Mouse (Mus musculus) adrenal gland, postnatal 10 days (tissue): ENCODE data around the gene Rplp2. TPM values are rescaled to one million over a fixed set of nuclear protein-coding genes. Genes with fewer than 3 reads are reported as not detected.

ENCODE experiments used
- DNase-seq: peaks from one replicate; pipeline ENCODE4 v3.0.0; 2021; ENCODE audit warnings: mixed read lengths
- total RNA-seq, 2 experiments: library from RNA; stranded (reverse); gene quantifications; 2 replicates each; pipeline ENCODE4 v1.2.3; 2021

Rplp2 gene
- total RNA-seq, 2 experiments from 2014 or later = 1,282 to 1,421 TPM

DNA sequence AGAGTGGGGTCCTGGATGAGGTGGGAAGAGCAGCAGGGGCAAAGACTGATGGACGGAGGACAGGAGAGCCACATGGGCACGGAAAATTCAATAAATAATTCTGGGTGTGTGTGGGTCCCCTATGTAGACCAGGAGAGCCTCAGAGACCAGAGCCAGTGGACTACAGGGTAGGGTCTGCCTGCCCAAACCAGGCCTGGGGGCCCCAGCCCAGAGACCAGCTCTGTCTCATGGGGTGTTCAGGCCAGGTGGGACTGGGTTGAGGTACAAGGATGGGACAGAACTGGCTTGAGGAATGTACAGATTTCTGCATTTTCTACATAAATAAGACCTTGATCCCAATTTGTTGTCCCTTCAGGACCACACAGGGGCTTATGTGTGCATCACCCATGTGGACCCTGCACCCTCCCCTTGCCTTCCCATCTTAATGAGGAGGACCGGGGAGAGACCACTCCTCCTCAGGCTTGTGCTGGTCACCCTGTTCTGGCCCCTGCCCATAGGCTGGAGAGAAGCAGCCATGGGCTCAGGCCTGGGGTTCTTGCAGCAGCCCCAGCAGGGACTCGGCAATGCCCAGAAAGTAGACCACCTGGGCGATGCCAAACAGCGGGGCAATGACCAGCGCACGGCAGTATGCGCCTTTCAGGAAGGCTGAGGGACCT lies 16.5 kb upstream of the Rplp2 start:
- no peak for DNase-seq

DNA sequence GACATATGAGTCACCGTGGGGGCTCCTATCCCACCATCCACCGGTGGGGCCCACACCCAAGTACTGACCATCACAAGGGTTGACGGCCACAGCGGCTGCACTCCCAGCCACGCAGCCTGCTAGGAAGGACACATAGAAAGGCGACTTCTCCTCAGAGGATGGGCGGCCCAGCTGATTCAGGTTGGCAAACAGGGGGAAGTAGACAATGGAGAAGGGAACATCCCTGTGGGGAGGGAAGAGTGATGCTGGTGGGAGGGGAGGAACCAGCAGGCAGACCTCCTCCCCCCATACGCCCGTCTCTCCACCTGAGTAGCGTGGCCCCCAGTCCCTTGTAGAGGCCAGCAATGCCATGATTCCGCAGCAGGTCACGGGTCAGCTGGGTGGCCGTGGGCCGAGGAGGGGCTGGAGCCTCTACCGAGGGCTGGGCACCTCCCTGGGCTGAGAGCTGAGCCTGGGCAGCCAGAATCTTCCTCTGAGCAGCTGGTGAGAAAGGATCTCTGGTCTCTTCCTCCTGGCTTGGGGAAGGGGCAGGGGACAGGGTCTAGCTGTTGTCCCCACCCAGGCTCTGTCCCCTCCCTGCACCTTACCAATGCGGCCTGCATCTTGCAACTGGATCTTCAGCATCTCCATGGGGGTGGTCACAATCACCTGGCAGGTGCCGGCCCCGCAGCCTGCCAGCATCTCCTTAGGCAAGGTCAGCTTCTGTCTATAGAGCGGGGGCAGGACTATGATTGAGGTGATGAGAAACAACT lies 15.6 kb upstream of the Rplp2 start:
- no peak for DNase-seq

DNA sequence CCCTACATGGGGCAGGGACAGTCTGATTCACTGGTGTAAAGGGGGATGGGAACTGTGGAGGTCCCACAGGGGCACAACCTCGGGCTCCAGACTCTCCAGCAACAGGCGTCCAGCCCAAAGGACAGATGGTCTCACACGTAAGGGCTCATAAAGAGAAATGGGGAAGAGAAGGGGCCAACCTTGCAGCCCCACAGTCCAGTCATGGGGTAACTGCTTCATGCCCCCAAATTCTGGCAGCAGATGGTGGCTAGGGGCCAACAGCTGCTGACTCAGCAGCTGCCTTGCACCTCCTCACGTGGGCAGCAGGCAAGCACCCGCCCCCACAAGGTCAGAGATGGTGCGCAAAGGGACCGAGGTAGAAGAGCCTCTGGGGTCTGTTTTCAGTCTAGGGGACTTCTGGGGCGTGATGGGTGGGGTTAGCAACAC lies 15.0 kb upstream of the Rplp2 start:
- DNase-seq = peak; percentile 88

DNA sequence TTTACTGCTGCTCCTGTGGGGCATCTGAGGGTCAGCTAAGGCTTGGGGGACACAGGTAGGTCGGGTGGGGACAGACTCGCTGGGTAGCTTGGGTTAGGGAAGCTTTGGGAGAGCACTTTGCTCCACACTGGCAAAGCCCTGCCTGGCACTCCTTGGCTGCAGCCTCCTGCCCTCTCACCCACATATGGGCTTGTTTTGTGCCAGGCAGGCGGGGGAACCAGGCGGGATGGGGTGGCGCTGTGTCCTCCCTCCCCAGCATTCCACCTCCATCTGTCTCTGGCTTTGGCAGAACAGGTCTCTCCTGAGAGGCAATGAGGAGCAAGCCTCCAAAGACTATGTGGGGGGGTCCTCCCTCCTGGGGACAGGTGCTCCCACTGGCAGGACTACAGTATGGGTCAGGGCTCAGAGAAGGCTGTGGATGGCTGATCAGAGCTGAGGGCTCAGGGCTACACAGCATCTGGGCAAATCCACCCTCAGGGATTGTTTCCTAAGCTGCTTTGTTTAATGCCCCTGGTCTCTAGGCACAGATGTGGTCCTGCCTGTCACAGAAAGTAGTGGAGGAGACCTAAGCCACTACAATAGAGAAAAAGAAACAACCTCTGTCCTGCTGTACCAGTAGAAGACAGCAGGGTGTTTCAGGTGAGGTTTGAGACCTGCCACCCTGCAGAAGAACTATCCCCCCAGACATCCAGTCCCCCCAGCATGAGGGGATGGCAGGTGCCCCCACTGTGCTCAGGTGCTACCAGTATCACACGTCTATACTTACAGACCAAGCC lies 14.2 kb upstream of the Rplp2 start:
- DNase-seq = peak; percentile 87

DNA sequence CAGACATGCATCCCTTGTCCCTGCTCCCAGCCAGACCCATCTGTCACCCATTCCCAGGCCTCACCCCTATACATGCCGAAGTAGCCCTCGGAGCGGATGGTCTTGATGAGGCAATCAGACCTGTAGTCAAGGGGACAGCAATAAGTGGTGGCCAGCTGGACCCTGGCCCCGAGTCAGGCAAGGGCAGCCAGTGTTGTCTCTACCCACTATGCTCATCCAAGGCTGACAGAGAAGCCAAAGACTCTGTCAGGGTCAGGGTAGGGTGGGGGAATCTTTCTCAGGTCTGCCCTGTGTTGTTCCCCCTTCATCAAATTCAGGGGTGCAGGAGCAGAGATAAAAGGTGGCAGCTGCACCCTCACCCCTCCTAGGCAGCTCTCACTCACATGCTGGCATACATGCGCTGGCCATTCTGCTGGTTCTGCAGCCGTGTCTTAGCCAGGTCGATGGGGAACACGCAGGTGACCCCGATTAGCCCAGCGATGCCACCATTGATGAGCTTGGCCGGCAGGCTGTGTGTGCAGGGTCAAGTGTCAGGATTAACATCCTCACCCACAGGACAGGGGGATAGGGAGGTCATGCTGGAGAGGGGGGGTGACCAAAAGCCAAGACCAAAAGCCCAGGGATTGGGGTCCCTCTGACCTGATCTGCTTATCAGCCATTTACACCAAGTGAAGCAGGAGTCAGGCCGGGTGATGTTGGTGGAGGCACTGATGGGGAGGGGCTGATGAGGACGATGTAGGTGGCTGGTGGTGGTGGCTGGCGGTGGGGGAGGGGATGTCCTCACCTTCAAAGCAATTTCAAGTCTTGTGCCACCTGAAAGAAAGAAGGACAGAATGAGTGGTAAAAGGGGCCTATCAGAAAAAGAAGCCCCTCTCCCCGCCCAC lies 13.4 kb upstream of the Rplp2 start:
- no peak for DNase-seq

DNA sequence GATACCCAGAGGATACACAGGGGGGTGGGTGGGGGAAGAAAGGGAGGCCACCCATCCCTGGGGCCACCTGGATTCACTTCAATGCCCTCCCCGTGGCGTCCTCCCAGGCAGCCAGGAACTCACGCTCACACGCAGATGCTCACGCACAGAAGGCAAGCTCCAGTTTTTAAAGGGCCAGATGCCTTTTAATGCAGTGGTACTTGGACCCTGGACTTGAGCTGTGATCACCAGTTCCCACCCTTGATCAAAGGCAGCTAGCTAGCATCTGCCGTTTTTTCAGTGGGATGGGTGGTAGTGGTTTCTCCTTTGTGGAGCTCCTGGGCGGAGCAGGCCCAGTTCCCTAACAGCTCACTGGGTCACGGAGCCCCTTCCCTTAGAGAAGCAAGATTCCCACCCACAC lies 12.7 kb upstream of the Rplp2 start:
- DNase-seq = peak; percentile 73

DNA sequence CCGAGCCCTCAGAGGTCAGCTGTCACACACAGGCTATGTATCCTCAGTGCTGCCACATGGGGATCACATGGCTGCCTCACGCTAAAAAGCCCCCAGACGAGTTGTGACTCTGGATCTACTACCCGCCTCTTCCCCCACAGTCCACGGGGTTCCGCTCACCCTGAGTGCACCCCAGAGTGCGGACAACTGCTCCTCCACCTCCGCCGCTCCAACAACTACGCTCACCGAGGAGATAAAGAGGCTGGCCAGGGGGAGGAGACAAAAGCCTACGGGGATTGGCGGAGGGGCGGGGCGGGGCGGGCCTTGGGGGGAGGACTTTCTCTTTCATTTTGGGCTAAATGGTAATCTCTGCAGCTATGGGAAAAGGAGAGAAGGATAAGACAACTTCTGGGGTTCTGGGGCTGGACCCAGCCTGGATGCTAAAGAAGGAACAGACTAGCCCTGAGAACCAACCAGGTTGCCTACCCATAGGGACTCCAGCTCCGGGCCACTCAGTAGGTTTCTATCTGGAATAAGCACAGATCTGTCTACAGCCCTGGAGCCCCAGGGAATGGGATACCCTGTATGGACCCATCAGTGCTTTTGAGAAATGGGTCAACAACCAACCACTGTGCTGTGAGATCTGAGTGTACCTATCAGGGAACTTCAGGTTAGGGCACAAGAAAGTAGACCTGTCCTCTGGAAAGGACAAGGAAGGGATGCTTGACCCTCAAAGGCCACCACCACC lies 11.9 kb upstream of the Rplp2 start:
- peak; percentile 82 for DNase-seq

DNA sequence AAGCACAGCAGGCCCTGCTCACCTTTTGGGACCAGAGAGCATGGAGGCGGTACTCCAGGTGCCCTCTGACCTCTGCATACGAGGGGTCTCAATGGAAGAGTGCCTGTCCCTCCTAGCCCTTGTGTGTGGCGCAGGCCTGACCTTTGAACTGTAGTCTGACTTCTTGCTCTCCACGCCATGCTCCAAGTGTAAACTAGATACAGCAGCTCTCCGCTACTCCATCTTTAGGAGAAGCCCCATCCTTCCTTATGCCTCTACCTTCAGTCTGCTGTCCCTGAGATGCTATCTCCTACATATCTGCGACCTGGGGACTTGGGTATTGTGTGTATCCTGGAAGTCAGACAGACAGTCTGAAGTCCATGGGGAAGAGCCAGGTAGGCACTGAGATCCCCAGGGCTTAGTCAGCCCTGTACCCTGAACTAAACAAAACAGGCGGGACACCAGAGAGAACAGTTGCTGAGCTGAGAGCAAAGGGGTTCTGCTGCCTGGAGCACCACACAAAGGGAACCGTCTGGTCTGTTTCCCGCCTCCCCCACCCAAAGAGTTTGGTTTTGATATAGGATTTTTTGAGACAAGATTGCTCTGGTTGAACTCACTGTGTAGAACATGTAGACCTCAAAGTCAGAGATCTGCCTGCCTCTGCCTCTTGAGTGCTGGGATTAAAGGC lies 11.2 kb upstream of the Rplp2 start:
- no peak for DNase-seq

DNA sequence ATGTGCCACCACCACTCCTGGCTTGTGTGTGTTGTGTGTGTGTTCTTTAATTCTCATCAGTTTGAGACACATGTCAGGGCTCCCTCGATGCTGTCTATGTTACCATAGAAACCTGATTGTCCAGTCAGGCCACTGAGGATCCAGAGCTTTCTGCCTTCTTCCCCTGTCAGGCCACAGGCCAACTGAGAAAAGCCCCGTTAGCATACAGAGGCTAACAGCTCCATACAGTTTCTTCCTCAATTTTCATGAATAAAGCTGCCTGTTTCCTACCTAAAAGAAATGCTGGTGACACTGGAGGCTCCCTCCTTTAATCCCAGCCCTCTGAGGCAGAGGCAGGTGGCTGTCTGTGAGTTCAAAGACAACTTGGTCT lies 10.7 kb upstream of the Rplp2 start:
- no peak for DNase-seq

DNA sequence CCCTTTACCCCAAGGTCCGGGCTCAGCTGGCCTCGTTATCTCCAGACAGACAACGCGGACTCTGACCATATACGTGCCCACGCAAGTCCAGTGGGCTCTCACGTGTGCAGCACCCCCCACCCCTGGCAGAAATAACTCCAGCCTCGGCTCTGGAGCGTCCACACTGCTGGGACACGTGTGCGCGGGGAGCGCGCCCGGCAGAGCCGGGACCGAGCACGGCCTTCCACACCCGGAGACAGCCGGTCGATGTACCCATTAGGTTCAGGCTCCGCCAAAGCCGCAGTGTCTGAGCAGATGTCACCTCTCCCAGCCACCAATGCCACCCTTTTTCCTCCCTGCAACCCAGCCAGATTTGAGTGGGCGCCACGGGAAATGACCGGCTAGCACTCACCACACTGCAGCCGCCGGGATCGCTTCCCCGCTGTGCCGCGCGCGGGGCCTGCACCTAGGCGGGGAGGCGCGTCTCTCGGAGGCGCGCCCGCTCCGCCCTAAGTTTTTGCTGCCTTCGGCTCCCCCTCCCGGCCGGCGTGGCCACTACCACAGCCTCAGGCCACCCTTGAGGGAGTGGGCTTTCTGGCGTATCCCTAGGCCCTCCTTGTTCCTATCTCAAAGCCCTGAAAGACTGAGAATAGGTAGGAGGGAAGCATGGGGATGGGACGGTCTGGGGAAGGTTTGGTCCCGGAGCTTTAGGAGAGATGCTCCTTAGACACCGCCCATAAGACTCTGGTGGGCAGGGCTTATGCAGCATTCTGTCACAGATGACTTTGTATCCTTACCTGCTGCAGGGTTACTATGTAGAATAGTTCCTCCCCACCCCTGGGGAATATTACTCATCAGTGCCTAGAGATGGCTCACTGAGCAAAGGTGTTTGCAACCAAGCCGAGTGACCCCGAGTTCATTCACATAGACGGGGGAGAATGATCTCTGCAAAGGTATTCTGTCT lies 9.7 kb upstream of the Rplp2 start, which contains the start of gene Slc25a22:
TSS of gene Slc25a22 (minus strand) at position 715 of the 943 bp plus-strand sequence.
- peak; percentile 90 for DNase-seq

DNA sequence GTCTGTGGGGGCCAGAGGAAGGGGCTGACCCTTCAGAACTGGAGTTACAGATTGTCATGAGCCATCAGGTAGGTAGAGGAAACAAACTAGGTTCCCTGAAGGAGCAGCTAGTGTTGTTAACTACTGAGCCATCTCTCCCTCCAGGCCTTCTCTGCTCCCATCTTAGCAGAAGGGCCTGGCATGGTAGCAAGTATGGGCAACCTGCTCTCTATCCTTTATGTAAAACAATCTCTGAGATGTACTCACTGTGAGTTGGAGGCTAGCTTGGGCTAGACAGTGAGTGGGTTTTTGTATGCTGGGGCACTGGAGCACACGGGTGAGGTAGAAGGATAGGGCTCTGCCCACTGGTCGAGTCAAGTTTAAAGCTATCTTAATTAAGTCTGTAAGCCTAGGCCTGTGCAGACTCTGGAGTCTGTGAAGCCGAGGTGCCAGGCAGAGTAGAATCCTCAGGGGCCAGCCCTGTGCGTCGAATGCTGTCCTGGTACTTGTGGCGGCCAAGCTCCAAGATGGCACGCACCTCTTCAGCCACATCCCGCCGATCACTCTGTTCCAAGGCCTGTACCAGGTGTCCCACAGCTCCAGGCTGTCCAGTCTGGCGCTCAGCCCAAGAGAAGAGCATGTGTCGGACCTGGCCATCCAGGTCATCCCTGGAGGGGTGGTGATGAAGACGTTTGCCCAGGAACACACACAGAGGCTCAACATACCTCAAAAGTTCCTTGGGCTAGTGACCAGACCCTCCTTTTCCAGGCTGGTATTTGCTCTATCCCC lies 8.8 kb upstream of the Rplp2 start:
- DNase-seq = no peak

DNA sequence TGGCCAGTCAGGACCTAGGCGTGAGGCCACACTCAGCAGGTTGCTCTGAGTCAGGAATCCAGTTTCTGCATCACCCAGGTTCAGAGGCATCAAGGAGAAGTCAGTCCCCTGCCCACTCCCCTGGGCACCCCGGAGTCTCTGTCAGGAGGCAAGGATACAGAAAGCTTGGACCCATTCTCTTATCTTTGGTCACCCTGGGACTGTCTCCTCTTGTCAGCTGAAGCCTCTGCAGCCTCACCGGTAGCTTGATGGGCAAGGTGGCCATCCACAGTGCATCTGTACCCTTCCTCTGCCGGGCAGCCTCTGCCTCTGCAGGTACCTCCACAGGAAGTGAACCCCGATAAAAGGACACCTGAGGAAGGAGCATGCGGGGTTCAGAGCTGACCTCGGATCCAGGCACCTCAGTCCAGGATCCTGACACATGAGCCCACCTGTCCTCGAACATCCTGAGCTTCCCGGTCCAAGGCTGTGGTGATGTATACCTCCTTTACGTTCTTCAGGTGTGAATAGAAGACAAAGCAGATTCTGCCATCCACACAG lies 8.0 kb upstream of the Rplp2 start:
- no peak for DNase-seq

DNA sequence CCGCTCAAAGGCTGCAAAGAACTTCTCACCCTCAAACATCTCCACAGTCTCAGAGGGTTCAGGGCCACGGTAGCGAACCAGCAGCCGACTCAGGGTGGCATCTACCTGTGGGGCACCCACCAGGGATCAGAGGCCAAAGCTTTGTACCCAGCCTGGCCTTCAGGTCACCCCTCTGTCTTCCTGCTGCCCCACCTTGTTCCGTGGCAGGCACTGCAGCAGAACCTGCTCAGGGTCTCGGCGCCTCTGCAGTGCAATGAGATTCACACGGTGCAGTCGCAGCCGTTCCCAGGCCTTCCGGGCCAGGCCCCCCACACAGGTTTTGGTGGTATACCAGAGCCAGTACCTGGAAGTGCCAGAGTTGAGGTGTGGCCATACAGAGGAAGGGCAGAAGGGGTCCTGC lies 7.4 kb upstream of the Rplp2 start:
- DNase-seq = no peak

DNA sequence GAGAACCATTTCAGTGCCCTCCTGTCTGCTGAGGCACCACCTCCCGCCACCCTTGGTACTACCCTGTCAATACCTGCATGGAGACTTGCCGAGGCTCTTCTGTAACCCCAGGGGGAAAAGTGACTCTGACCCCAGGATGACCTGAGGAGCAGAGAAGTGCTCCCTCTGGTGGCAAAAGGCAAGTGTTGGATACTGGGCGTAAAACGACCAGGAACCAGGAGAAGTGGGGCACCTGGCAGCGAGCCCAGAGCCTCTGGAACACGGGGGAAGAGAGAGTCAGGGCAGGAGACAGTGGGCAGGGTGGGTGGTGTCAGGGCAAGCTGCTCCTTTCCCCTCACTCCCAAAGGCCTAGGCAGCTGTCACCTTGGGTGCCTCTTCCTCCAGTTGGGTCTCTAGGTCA lies 6.6 kb upstream of the Rplp2 start:
- peak; percentile 78 for DNase-seq

DNA sequence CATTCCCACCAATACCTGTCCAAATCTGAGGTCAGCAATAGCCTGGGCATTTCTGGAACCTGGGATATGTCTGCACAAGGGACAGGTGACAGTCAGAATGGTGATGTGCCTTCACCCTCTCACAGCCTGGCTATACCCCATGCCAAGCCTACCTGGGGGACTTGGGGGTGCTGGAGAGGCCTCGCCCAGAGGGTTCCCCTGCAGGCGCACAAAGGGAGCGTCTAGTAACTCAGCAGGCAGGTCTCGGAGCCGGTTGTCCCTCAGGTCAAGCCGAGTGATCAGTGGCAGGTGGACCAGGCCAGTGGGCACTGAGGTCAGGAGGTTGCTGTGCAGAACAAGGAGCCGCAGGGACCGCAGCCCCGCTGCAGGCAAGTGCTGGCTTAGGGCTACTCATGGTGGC lies 5.7 kb upstream of the Rplp2 start:
- DNase-seq = no peak

DNA sequence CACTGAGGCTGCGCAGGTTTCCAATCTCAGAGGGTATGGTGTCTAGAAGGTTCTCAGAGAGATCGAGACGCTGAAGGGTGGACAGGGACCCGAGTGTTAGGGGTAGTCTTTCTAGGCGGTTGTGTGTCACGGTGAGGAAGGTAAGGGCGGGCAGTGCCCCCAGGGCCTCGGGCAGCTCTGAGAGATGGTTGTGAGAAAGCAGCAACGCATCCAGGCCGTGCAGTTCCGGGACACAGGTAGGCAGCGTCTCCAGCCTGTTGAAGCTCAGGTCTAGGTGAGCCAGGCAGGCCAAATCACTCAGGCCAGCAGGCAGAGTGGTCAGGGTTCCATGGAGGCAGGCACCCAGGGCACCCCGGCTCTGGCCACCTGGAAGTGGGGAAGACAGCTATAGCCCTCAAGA lies 5.0 kb upstream of the Rplp2 start:
- no peak for DNase-seq

DNA sequence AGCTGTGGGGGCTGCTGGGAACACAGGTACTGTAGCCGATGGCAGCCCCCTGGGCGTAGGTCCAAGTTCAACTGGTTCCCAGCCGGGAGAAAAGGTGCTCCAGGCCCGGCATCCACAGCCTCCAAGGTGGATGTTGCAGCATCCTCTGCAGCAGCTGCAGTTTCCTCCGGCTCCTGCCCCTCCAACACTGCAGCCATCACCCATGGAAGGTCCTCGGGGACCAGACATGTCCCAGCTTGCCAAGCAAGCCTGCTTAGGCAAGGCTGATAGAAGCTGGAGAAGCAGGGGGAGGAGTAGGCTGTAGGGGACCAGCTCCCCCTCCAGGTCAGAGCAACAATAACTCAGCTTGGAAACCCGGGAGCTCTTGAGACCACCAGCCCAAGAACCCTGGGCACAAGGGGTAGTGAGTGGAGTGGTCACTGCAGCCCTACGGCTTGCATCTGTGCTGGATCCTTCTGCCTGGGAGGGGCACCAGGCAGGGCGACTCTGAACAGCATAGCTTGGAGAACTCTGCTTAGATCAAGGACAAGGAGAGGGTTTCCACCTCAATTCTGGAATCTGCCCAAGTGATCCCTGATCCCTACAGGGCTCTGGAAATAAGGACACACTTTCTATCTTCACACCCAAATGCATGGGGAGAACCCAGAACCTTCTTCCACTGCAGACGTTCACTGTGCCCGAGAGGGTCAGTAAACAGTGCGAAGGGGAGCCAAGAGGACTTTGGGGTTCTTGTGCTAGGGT lies 3.9 kb upstream of the Rplp2 start:
- DNase-seq = peak; percentile 52

DNA sequence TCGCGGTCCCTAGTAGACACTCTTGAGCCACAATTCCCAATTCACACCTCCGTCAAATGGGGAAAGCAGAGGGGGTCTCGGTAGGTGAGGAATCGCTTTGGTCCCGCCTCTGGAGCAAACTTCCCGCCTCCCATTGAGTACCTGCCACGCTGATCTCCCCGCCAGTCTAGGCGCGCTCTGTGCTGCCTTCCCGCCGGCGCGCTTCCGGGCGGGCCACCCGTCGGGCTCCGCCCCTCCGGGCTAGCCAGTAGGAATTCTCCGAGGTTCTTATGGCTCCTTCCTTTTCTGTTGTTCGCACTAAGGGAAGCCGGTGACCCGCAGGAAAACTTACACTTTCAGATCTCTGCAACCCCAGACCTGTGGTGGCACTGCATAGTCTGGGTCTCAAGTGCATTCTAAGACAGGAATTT lies 3.3 kb upstream of the Rplp2 start, which contains the start of gene Pidd1:
TSS of gene Pidd1 (minus strand) at position 198 of the 410 bp plus-strand sequence.
- peak; percentile 85 for DNase-seq
